Comparison of ENCODE assay signal across 20 mouse cellular contexts in genomic region chr4:135549323-135549722, GRCm38 (mm10). TPM values are rescaled to one million over a fixed set of nuclear protein-coding genes. Genes with fewer than 3 reads are reported as not detected.
DNase-seq lines count a peak whose midpoint lies in the region; ATAC-seq lines count a peak whose summit lies in the region.
"Had no signal": no experiment of that assay in that cellular context is flagged by ENCODE, and none has a peak within 500 bp of the region (broad histone marks: within the 10 kb centered on the region; RNA-seq: fewer than 3 reads in every experiment).

No protein-coding gene starts in this region.

- intact Hi-C loops in heart, postnatal 25 days (cut with DNase I): no loop called here
- intact Hi-C loops in gastrocnemius, postnatal 36 days (cut with DNase I): no loop called here

- H3K9me3 ChIP-seq in heart, embryonic 13.5 days: no peaks in the 10 kb centered on the region
- no peaks in the 10 kb centered on the region for H3K9me3 ChIP-seq in limb, embryonic 13.5 days
- H3K9me3 ChIP-seq: G1E; hindbrain, embryonic 13.5 days; liver, embryonic 13.5 days; midbrain, embryonic 15.5 days had no signal

- 0 out of 2 replicates have a peak overlapping the region, but pooled peaks have one; percentile 8 for H3K9ac ChIP-seq in heart, embryonic 13.5 days
- H3K9ac ChIP-seq in limb, embryonic 13.5 days: 0 out of 2 replicates have a peak overlapping the region, but pooled peaks have one; percentile 8
- H3K9ac ChIP-seq: hindbrain, embryonic 13.5 days; liver, embryonic 13.5 days; midbrain, embryonic 15.5 days had no signal

- WGBS in heart, embryonic 13.5 days: 48% methylated on average over 6 of the region's 6 CpGs
- WGBS in limb, embryonic 13.5 days: 40% methylated on average over 6 of the region's 6 CpGs

- peaks cover 81% of the 10 kb centered on the region for H3K4me1 ChIP-seq in heart, embryonic 13.5 days
- peaks cover 90% of the 10 kb centered on the region for H3K4me1 ChIP-seq in limb, embryonic 13.5 days

- H3K36me3 ChIP-seq in heart, embryonic 13.5 days: no peaks in the 10 kb centered on the region
- H3K36me3 ChIP-seq in limb, embryonic 13.5 days: no peaks in the 10 kb centered on the region
- H3K36me3 ChIP-seq: G1E; hindbrain, embryonic 13.5 days; liver, embryonic 13.5 days; midbrain, embryonic 15.5 days had no signal

- H3K27me3 ChIP-seq in heart, embryonic 13.5 days (replicated peaks): no peaks in the 10 kb centered on the region; the same call in 1 of the 2 replicates
- peaks cover 19% of the 10 kb centered on the region for H3K27me3 ChIP-seq in limb, embryonic 13.5 days
- H3K27me3 ChIP-seq: hindbrain, embryonic 13.5 days; midbrain, embryonic 15.5 days had no signal

- H3K4me2 ChIP-seq in heart, embryonic 13.5 days: no peak overlapping the region
- H3K4me2 ChIP-seq in limb, embryonic 13.5 days (replicated peaks): peak overlapping the region; percentile 52
- H3K4me2 ChIP-seq: hindbrain, embryonic 13.5 days; liver, embryonic 13.5 days; midbrain, embryonic 15.5 days had no signal

- peak overlapping the region; percentile 42; the same call in 1 of the 2 replicates for H3K27ac ChIP-seq in heart, embryonic 13.5 days (replicated peaks)
- peak overlapping the region; percentile 78 for H3K27ac ChIP-seq in limb, embryonic 13.5 days
- H3K27ac ChIP-seq: hindbrain, embryonic 13.5 days; liver, embryonic 13.5 days; midbrain, embryonic 15.5 days had no signal

- no peak for DNase-seq in heart, postnatal 25 days (ENCODE audit: low spot score)
- DNase-seq in urinary bladder, postnatal 14 days (ENCODE audit: low spot score): peak; percentile 58
- DNase-seq in urinary bladder, adult 18-20 months (ENCODE audit: low spot score in 2 of 2): no peak
- DNase-seq in layer of hippocampus, adult 9-11 months: no peak
- DNase-seq in gastrocnemius, postnatal 36 days: no peak
- DNase-seq: B cell, adult 2 months; cerebellum, adult 9-11 months; heart, postnatal 10 days; kidney, postnatal 14 days; liver, embryonic 13.5 days; thymus, postnatal 4 days had no signal

- ATAC-seq in heart, embryonic 13.5 days (ENCODE audit: extremely low read depth, insufficient number of reproducible peaks, low FRiP score, low TSS enrichment): no peak
- no peak for ATAC-seq in limb, embryonic 13.5 days (ENCODE audit: low FRiP score, low read depth)
- ATAC-seq in CD4-positive, CD25-positive, alpha-beta regulatory T cell, adult 4 months: no peak
- ATAC-seq: forebrain, embryonic 14.5 days; midbrain, embryonic 15.5 days had no signal

- no peak overlapping the region for H3K4me3 ChIP-seq in heart, embryonic 13.5 days
- H3K4me3 ChIP-seq in limb, embryonic 13.5 days: no peak overlapping the region
- H3K4me3 ChIP-seq: hindbrain, embryonic 13.5 days; liver, embryonic 13.5 days; midbrain, embryonic 15.5 days had no signal

RNA-seq across cellular contexts. Expression of gene Grhl3, which starts 24.1 kb away (rescaled TPM):
- polyA plus RNA-seq in heart, embryonic 13.5 days (2015; fragmentation: Nextera tagmentation; extraction: Ambion mirVana): 4.4 and 4.8 TPM in 2 replicates
- under 1 TPM in 1 of 2 experiments, not detected in 1; 0.11 TPM for total RNA-seq in heart, postnatal 25 days (2021)
- 19.7 and 21.1 TPM in 2 replicates for polyA plus RNA-seq in limb, embryonic 13.5 days (2015; fragmentation: Nextera tagmentation; extraction: Ambion mirVana)
- polyA plus RNA-seq in CD4-positive, CD25-positive, alpha-beta regulatory T cell, adult 4 months (2017; shearing (Covaris generic)): not detected
- under 1 TPM; 0.08 to 0.20 TPM for total RNA-seq in gastrocnemius, postnatal 36 days (2021)
- total RNA-seq: G1E; megakaryocyte, adult 5-6 weeks had no signal
- polyA plus RNA-seq: G1E; gonadal fat pad, adult 2 months had no signal

RNA-seq across cellular contexts. Expression of gene Nipal3, which starts 54.5 kb away (rescaled TPM):
- 3.0 and 3.2 TPM in 2 replicates for polyA plus RNA-seq in heart, embryonic 13.5 days (2015; fragmentation: Nextera tagmentation; extraction: Ambion mirVana)
- total RNA-seq in heart, postnatal 25 days (2021): 10 to 100 TPM; 36.4 to 44.5 TPM
- polyA plus RNA-seq in limb, embryonic 13.5 days (2015; fragmentation: Nextera tagmentation; extraction: Ambion mirVana): 2.8 and 3.1 TPM in 2 replicates
- 10 to 100 TPM; 11.6 to 15.8 TPM for polyA plus RNA-seq in CD4-positive, CD25-positive, alpha-beta regulatory T cell, adult 4 months (2017; shearing (Covaris generic))
- total RNA-seq in gastrocnemius, postnatal 36 days (2021): 10 to 100 TPM; 12.7 to 16.3 TPM

RNA-seq across cellular contexts. Expression of gene Stpg1, which starts 54.7 kb away (rescaled TPM):
- 0.11 and 0.32 TPM in 2 replicates for polyA plus RNA-seq in heart, embryonic 13.5 days (2015; fragmentation: Nextera tagmentation; extraction: Ambion mirVana)
- not detected for total RNA-seq in heart, postnatal 25 days (2021)
- not detected in 2 replicates for polyA plus RNA-seq in limb, embryonic 13.5 days (2015; fragmentation: Nextera tagmentation; extraction: Ambion mirVana)
- polyA plus RNA-seq in CD4-positive, CD25-positive, alpha-beta regulatory T cell, adult 4 months (2017; shearing (Covaris generic)): not detected
- total RNA-seq in gastrocnemius, postnatal 36 days (2021): not detected
- total RNA-seq: heart, postnatal 10 days had no signal
- polyA plus RNA-seq: G1E; liver, embryonic 13.5 days had no signal
